In genomic region chr12:32127599-32128507, GRCm38 (mm10) we compare ENCODE assay signal across 9 mouse cellular contexts.
DNase-seq lines count a peak whose midpoint lies in the region; ATAC-seq lines count a peak whose summit lies in the region.
"Had no signal": no experiment of that assay in that cellular context is flagged by ENCODE, and none has a peak within 500 bp of the region (broad histone marks: within the 10 kb centered on the region; RNA-seq: fewer than 3 reads in every experiment).

No protein-coding gene starts in this region.

- no peaks in the 10 kb centered on the region for H3K27me3 ChIP-seq in heart, embryonic 13.5 days (replicated peaks)
- no peaks in the 10 kb centered on the region for H3K27me3 ChIP-seq in limb, embryonic 15.5 days

- 40% methylated on average over 14 of the region's 14 CpGs for WGBS in heart, embryonic 13.5 days
- 12% methylated on average over 14 of the region's 14 CpGs for whole genome bisulfite sequencing in limb, embryonic 15.5 days

- no peaks in the 10 kb centered on the region for H3K36me3 ChIP-seq in heart, embryonic 13.5 days
- no peaks in the 10 kb centered on the region for H3K36me3 ChIP-seq in limb, embryonic 15.5 days

- no peak overlapping the region for H3K4me3 ChIP-seq in heart, embryonic 13.5 days
- no peak overlapping the region for H3K4me3 ChIP-seq in limb, embryonic 15.5 days

- H3K4me2 ChIP-seq in heart, embryonic 13.5 days: peak overlapping the region; percentile 22; the same call in 1 of the 2 replicates
- H3K4me2 ChIP-seq in limb, embryonic 15.5 days: 0 out of 2 replicates have a peak overlapping the region, but pooled peaks have one; percentile 8

- no peak overlapping the region for H3K9ac ChIP-seq in heart, embryonic 13.5 days
- no peak overlapping the region for H3K9ac ChIP-seq in limb, embryonic 15.5 days

- no peak overlapping the region for H3K27ac ChIP-seq in heart, embryonic 13.5 days (replicated peaks)
- H3K27ac ChIP-seq in limb, embryonic 15.5 days: no peak overlapping the region

- no peak for DNase-seq in heart, adult 9 months (ENCODE audit: low spot score in 2 of 2)
- DNase-seq in embryo, embryonic 9.5 days (ENCODE audit: extremely low spot score): peak; percentile 45
- DNase-seq in neural tube, embryonic 10.5 days (ENCODE audit: extremely low spot score, low spot score): peak; percentile 14
- no peak for DNase-seq in layer of hippocampus, adult 9-10 months (ENCODE audit: low spot score)
- no peak for DNase-seq in gastrocnemius, adult 18-20 months (ENCODE audit: low spot score)
- DNase-seq: adrenal gland, postnatal 10 days had no signal

- H3K4me1 ChIP-seq in heart, embryonic 13.5 days: peaks cover 22% of the 10 kb centered on the region
- 0 out of 2 replicates have a peak, but pooled peaks cover 3% of the 10 kb centered on the region for H3K4me1 ChIP-seq in limb, embryonic 15.5 days

- ATAC-seq in heart, embryonic 13.5 days (ENCODE audit: extremely low read depth, insufficient number of reproducible peaks, low FRiP score, low TSS enrichment): no peak
- no peak for ATAC-seq in limb, embryonic 15.5 days (ENCODE audit: insufficient number of reproducible peaks, low FRiP score, low TSS enrichment, low read depth)
- ATAC-seq in monocyte, adult 5-6 weeks (replicated peaks; ENCODE audit: insufficient number of reproducible peaks, low FRiP score, low TSS enrichment, poor library complexity, severe bottlenecking): no peak

- no peaks in the 10 kb centered on the region for H3K9me3 ChIP-seq in heart, embryonic 13.5 days
- H3K9me3 ChIP-seq in limb, embryonic 15.5 days: no peaks in the 10 kb centered on the region

Comparison
In these comparisons a context has a peak if more than half of its experiments do, and no peak if none do; other contexts are left out.
1. DNase-seq: peak in embryo, embryonic 9.5 days (single experiment) and neural tube, embryonic 10.5 days (single experiment); none in heart, adult 9 months (0 of 2), layer of hippocampus, adult 9-10 months (single experiment) and gastrocnemius, adult 18-20 months (single experiment).